Mouse (Mus musculus) embryonic facial prominence, embryonic 14.5 days (tissue): ENCODE measurements around the gene Gan. TPM values are rescaled to one million over a fixed set of nuclear protein-coding genes. Genes with fewer than 3 reads are reported as not detected.
A peak's percentile ranks its signal among the peaks of the same experiment; 100 is the strongest.

Source experiments
- ATAC-seq: fragments of 200-750 bp; cut with Nextera tagmentation; 2 replicates; pipeline ENCODE4 v1.8.0; 2017; ENCODE audit warnings: low read depth, moderate number of reproducible peaks, moderate TSS enrichment
- DNase-seq: peaks from one replicate; pipeline ENCODE4 v3.0.0-alpha.2; 2015; ENCODE audit warnings: low spot score
- H3K27ac ChIP-seq: fragments of 300-500 bp; sonication (generic); replicated peaks from 2 replicates; pipeline ENCODE4 v1.5.1; 2014; ENCODE audit warnings: low read depth, mild to moderate bottlenecking, low read length, moderate library complexity
- H3K27me3 ChIP-seq: fragments of 300-500 bp; sonication (generic); replicated peaks from 2 replicates; pipeline ENCODE4 v1.6.1; 2014; ENCODE audit warnings: low read length; ENCODE audit not compliant: control insufficient read depth, insufficient read depth
- H3K36me3 ChIP-seq: fragments of 300-500 bp; sonication (generic); 2 replicates; pipeline ENCODE4 v1.6.1; 2014; ENCODE audit warnings: low read length, mixed read lengths; ENCODE audit not compliant: control insufficient read depth, insufficient read depth
- H3K4me1 ChIP-seq: fragments of 300-500 bp; sonication (generic); 2 replicates; pipeline ENCODE4 v1.6.1; 2014; ENCODE audit warnings: antibody characterized with exemption, low read length; ENCODE audit not compliant: control insufficient read depth, insufficient read depth
- H3K4me2 ChIP-seq: fragments of 300-500 bp; sonication (generic); 2 replicates; pipeline ENCODE4 v1.6.1; 2014; ENCODE audit warnings: low read depth, mild to moderate bottlenecking, low read length, moderate library complexity, mixed read lengths
- H3K4me3 ChIP-seq: fragments of 300-500 bp; sonication (generic); 2 replicates; pipeline ENCODE4 v1.5.1; 2014; ENCODE audit warnings: low read depth, mild to moderate bottlenecking, low read length
- H3K9ac ChIP-seq: fragments of 300-500 bp; sonication (generic); 2 replicates; pipeline ENCODE4 v1.6.1; 2014; ENCODE audit warnings: low read depth, mild to moderate bottlenecking, low read length, moderate library complexity, mixed read lengths
- H3K9me3 ChIP-seq: fragments of 300-500 bp; sonication (generic); 2 replicates; pipeline ENCODE4 v1.6.1; 2016; ENCODE audit warnings: low read length; ENCODE audit not compliant: control insufficient read depth
- WGBS: fragments of 180-500 bp; shearing (Covaris S2); extraction: QIAGEN DNeasy Blood & Tissue Kit; methylation state at CpG from one replicate; pipeline ENCODE4 v1.1.7; 2014; 5-methylcytosine and 5-hydroxymethylcytosine counted together
- polyA plus RNA-seq: library from polyadenylated mRNA; unstranded; fragments of >200 nt; fragmentation: Nextera tagmentation; extraction: Ambion mirVana; gene quantifications from 2 replicates; pipeline ENCODE4 v1.2.1, GENCODE M21; 2014

The Gan gene
- polyA plus RNA-seq, 1 experiment from 2014 or later = 3.5 TPM

- Histone ChIP-seq H3K9me3 (no peaks in the 10 kb centered on the region), H3K4me2 (no peak overlapping the region), H3K9ac (no peak overlapping the region), H3K27ac (no peak overlapping the region), H3K36me3 (no peaks in the 10 kb centered on the region), H3K4me1 (no peaks in the 10 kb centered on the region), H3K4me3 (no peak overlapping the region), H3K27me3 (no peaks in the 10 kb centered on the region)
- no peak for DNase-seq
- peak; percentile 50; the same call in 1 of the 2 replicates for ATAC-seq
- 70% methylated on average over 8 of the region's 8 CpGs for WGBS
Measured at GRCm38 (mm10) chr8:117167243-117167883, 9.4 kb downstream of the Gan start.

GRCm38 (mm10) chr8:117168378-117168777 is 10.4 kb downstream of the Gan start:
- peaks cover 5% of the 10 kb centered on the region; the same call in 1 of the 2 replicates for H3K4me1 ChIP-seq
- DNase-seq = no peak
- no peak overlapping the region for H3K4me2 ChIP-seq
- no peak overlapping the region for H3K9ac ChIP-seq
- H3K27me3 ChIP-seq = no peaks in the 10 kb centered on the region
- no peak; the same call in 1 of the 2 replicates for ATAC-seq
- 67% methylated on average over 7 of the region's 9 CpGs for WGBS
- no peaks in the 10 kb centered on the region for H3K9me3 ChIP-seq
- H3K36me3 ChIP-seq = no peaks in the 10 kb centered on the region
- no peak overlapping the region for H3K27ac ChIP-seq
- no peak overlapping the region for H3K4me3 ChIP-seq

- Histone ChIP-seq H3K9me3 (no peaks in the 10 kb centered on the region), H3K9ac (no peak overlapping the region), H3K4me2 (no peak overlapping the region), H3K27me3 (no peaks in the 10 kb centered on the region), H3K36me3 (0 out of 2 replicates have a peak, but pooled peaks cover 8% of the 10 kb centered on the region), H3K4me3 (no peak overlapping the region), H3K4me1 (peaks cover 5% of the 10 kb centered on the region; the same call in 1 of the 2 replicates), H3K27ac (no peak overlapping the region)
- ATAC-seq = no peak
- DNase-seq = no peak
- 74% methylated on average over 3 of the region's 3 CpGs for WGBS
Measured at GRCm38 (mm10) chr8:117171826-117172225, 13.9 kb downstream of the Gan start.

- H3K36me3 ChIP-seq = 0 out of 2 replicates have a peak, but pooled peaks cover 8% of the 10 kb centered on the region
- no peaks in the 10 kb centered on the region for H3K9me3 ChIP-seq
- H3K9ac ChIP-seq = no peak overlapping the region
- WGBS = 30% methylated on average over 7 of the region's 7 CpGs
- H3K27me3 ChIP-seq = no peaks in the 10 kb centered on the region
- H3K4me2 ChIP-seq = no peak overlapping the region
- H3K4me3 ChIP-seq = no peak overlapping the region
- DNase-seq = peak; percentile 86
- peak; percentile 56; the same call in 1 of the 2 replicates for ATAC-seq
- H3K4me1 ChIP-seq = peaks cover 5% of the 10 kb centered on the region; the same call in 1 of the 2 replicates
- H3K27ac ChIP-seq = no peak overlapping the region
Measured at GRCm38 (mm10) chr8:117172904-117173303, 15.0 kb downstream of the Gan start.

- Histone ChIP-seq H3K36me3 (0 out of 2 replicates have a peak, but pooled peaks cover 8% of the 10 kb centered on the region), H3K9me3 (no peaks in the 10 kb centered on the region), H3K9ac (no peak overlapping the region), H3K27me3 (no peaks in the 10 kb centered on the region), H3K4me1 (peaks cover 5% of the 10 kb centered on the region; the same call in 1 of the 2 replicates), H3K27ac (no peak overlapping the region), H3K4me3 (no peak overlapping the region), H3K4me2 (no peak overlapping the region)
- ATAC-seq (no peak), DNase-seq (no peak)
- WGBS = 66% methylated on average over 3 of the region's 3 CpGs
Measured at GRCm38 (mm10) chr8:117173690-117174089, 15.8 kb downstream of the Gan start.

GRCm38 (mm10) chr8:117174536-117174935 is 16.6 kb downstream of the Gan start:
- Histone ChIP-seq H3K9me3 (no peaks in the 10 kb centered on the region), H3K4me2 (no peak overlapping the region), H3K36me3 (0 out of 2 replicates have a peak, but pooled peaks cover 8% of the 10 kb centered on the region), H3K27me3 (no peaks in the 10 kb centered on the region), H3K9ac (no peak overlapping the region), H3K4me3 (no peak overlapping the region), H3K4me1 (peaks cover 5% of the 10 kb centered on the region; the same call in 1 of the 2 replicates), H3K27ac (no peak overlapping the region)
- no peak for DNase-seq
- 90% methylated on average over 5 of the region's 5 CpGs for WGBS
- ATAC-seq = no peak

GRCm38 (mm10) chr8:117176308-117176707 is 18.4 kb downstream of the Gan start:
- Histone ChIP-seq H3K9me3 (no peaks in the 10 kb centered on the region), H3K9ac (no peak overlapping the region), H3K4me3 (no peak overlapping the region), H3K4me1 (peaks cover 5% of the 10 kb centered on the region; the same call in 1 of the 2 replicates), H3K27ac (no peak overlapping the region), H3K27me3 (no peaks in the 10 kb centered on the region), H3K4me2 (no peak overlapping the region), H3K36me3 (0 out of 2 replicates have a peak, but pooled peaks cover 8% of the 10 kb centered on the region)
- 72% methylated on average over 5 of the region's 5 CpGs for WGBS
- DNase-seq (no peak), ATAC-seq (0 out of 2 replicates have a peak, but pooled peaks have one; percentile 14)

GRCm38 (mm10) chr8:117177236-117177635 is 19.3 kb downstream of the Gan start:
- Histone ChIP-seq H3K27ac (no peak overlapping the region), H3K36me3 (0 out of 2 replicates have a peak, but pooled peaks cover 8% of the 10 kb centered on the region), H3K9me3 (no peaks in the 10 kb centered on the region), H3K9ac (no peak overlapping the region), H3K4me3 (no peak overlapping the region), H3K4me1 (peaks cover 5% of the 10 kb centered on the region; the same call in 1 of the 2 replicates), H3K4me2 (no peak overlapping the region), H3K27me3 (no peaks in the 10 kb centered on the region)
- ATAC-seq (no peak), DNase-seq (no peak)
- 80% methylated on average over 7 of the region's 7 CpGs for WGBS
